ENCODE assay signal across 8 mouse cellular contexts in the genomic region with DNA sequence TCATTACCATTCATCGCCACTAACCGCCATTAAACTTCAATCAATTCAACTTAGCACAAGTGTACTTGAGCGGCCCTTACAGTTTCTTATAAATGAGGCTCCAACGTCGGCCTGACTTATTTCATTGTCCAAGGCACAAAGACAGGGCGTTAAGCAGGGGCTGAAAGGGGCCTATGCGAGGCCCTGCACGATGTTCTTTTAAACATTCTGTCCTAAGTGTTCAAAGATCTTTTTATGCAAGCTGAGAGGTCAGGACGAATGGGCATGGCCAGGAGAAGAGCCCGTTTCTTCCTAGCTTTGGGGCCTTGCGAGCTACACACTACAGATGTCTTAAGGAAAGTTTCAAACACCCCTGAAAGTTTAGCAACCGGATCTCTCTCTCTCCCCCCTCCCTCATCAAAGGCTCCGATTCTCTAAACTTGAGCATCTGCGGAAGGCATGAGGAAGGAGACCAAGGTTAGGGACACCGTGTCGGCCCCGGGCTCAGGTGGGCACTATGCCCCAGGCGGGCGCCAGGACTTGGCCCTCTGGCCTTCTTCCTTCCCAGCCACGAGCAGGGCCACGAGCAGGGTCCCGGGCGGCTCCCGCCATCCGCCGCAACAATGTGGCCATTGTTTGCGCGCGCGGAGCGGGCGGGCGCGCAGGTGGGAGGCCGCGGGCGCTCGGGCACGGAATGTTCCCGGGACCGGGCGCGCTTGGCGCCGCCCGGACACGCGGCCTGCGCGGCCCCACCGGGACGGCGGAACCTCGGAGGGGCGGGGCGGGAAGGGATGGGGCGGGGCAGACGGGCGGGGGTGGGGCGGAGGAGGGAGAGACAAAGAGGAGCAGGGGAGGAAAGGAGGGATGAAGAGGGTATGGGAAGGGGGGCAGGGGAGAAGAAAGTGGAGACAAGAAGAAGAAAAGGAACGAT. TPM values are rescaled to one million over a fixed set of nuclear protein-coding genes. Genes with fewer than 3 reads are reported as not detected.
DNase-seq lines count a peak whose midpoint lies in the region; ATAC-seq and TF ChIP-seq lines count a peak whose summit lies in the region.

No protein-coding gene starts in this region.

- peak; percentile 39 to 42 for DNase-seq in cerebellum, postnatal 14 days
- DNase-seq in cerebellum, adult 11 months, result no peak
- peak; percentile 47 for DNase-seq in adrenal gland, postnatal 25 days
- peak; percentile 17 for DNase-seq in gastrocnemius, adult 18-20 months (ENCODE audit: low spot score)
- peak; percentile 53 for DNase-seq in hindbrain, postnatal 0 days (ENCODE audit: low spot score)
- DNase-seq in neural tube, embryonic 10.5 days (ENCODE audit: extremely low spot score, low spot score), result peak; percentile 80

- ATAC-seq in hindbrain, postnatal 0 days, result peak; percentile 51; the same call in 1 of the 2 replicates
- peak; percentile 36; the same call in 1 of the 2 replicates for ATAC-seq in limb, embryonic 15.5 days (ENCODE audit: insufficient number of reproducible peaks, low FRiP score, low TSS enrichment, low read depth)
- ATAC-seq in erythroid progenitor cell, adult 5-6 weeks (replicated peaks; ENCODE audit: low FRiP score, poor library complexity, severe bottlenecking), result no peak

- H3K36me3 ChIP-seq in hindbrain, postnatal 0 days (ENCODE audit: insufficient read depth, low read length), result no peaks in the 10 kb centered on the region
- H3K36me3 ChIP-seq in limb, embryonic 15.5 days, result 0 out of 2 replicates have a peak, but pooled peaks cover 7% of the 10 kb centered on the region

- peak overlapping the region; percentile 50 for H3K4me3 ChIP-seq in hindbrain, postnatal 0 days (ENCODE audit: low read length)
- H3K4me3 ChIP-seq in limb, embryonic 15.5 days, result peak overlapping the region; percentile 50

- H3K9ac ChIP-seq in hindbrain, postnatal 0 days (replicated peaks; ENCODE audit: low read length), result peak overlapping the region; percentile 55
- peak overlapping the region; percentile 51 for H3K9ac ChIP-seq in limb, embryonic 15.5 days

- no peak for TF ChIP-seq CTCF in hindbrain, postnatal 0 days (IDR thresholded peaks at IDR 0.05; ENCODE audit: low read depth)

- 2% methylated on average over 57 of the region's 61 CpGs for WGBS in hindbrain, postnatal 0 days
- 3% methylated on average over 55 of the region's 61 CpGs for WGBS in limb, embryonic 15.5 days

- H3K27ac ChIP-seq in hindbrain, postnatal 0 days, result peak overlapping the region; percentile 74
- H3K27ac ChIP-seq in limb, embryonic 15.5 days, result peak overlapping the region; percentile 90

- H3K27me3 ChIP-seq in hindbrain, postnatal 0 days (ENCODE audit: insufficient read depth, low read length), result 0 out of 2 replicates have a peak, but pooled peaks cover 12% of the 10 kb centered on the region
- H3K27me3 ChIP-seq in limb, embryonic 15.5 days, result no peaks in the 10 kb centered on the region

- peak overlapping the region; percentile 91 for H3K4me2 ChIP-seq in hindbrain, postnatal 0 days (ENCODE audit: low read depth, low read length)
- H3K4me2 ChIP-seq in limb, embryonic 15.5 days, result peak overlapping the region; percentile 72

- H3K4me1 ChIP-seq in hindbrain, postnatal 0 days (ENCODE audit: insufficient read depth, low read length), result peaks cover 16% of the 10 kb centered on the region
- H3K4me1 ChIP-seq in limb, embryonic 15.5 days, result peaks cover 51% of the 10 kb centered on the region

- H3K9me3 ChIP-seq in hindbrain, postnatal 0 days (ENCODE audit: low read length), result no peaks in the 10 kb centered on the region
- no peaks in the 10 kb centered on the region for H3K9me3 ChIP-seq in limb, embryonic 15.5 days

RNA-seq across cellular contexts. Expression of a gene that starts 5.7 kb away (rescaled TPM):
- 0.76 and 0.79 TPM in 2 replicates for total RNA-seq in adrenal gland, postnatal 25 days (2021)
- 1 to 10 TPM in 1 of 2 experiments, under 1 TPM in 1; 0.78 to 1.1 TPM for total RNA-seq in gastrocnemius, adult 18-20 months (2021)
- 12.0 and 13.9 TPM in 2 replicates for total RNA-seq in hindbrain, postnatal 0 days (2014; rRNA removed)
- polyA plus RNA-seq in hindbrain, postnatal 0 days (2015; fragmentation: Nextera tagmentation; extraction: Ambion mirVana), result 2.0 and 3.0 TPM in 2 replicates
- 14.5 and 15.7 TPM in 2 replicates for polyA plus RNA-seq in limb, embryonic 15.5 days (2015; fragmentation: Nextera tagmentation; extraction: Ambion mirVana)
- not detected in 2 replicates for total RNA-seq in erythroid progenitor cell, adult 5-6 weeks (2015; ENCODE audit: low replicate concordance)
- not detected in 2 replicates for total RNA-seq in erythroid progenitor cell, adult 5-6 weeks (2017; ENCODE audit: low replicate concordance)
